Mouse (Mus musculus) megakaryocyte-erythroid progenitor cell, adult 5-6 weeks (primary cell): ENCODE data around the gene Nrxn1. TPM values are rescaled to one million over a fixed set of nuclear protein-coding genes. Genes with fewer than 3 reads are reported as not detected.

Experiments used
- ATAC-seq: replicated peaks from 2 replicates; pipeline ENCODE4 v1.8.0; 2016; ENCODE audit warnings: mild to moderate bottlenecking, inconsistent platforms; ENCODE audit not compliant: severe bottlenecking, poor library complexity, low FRiP score, low TSS enrichment
- total RNA-seq, 2 experiments: library from RNA; stranded (forward) in 1 of 2; stranded (reverse) in 1 of 2; fragments of 200-1000, 215-1000 nt in 1 of 2; fragments of >200 nt in 1 of 2; fragmentation: Nextera tagmentation in 1 of 2; gene quantifications; 2 replicates each; pipeline ENCODE4 v1.2.3; 2014 to 2017

Nrxn1 gene
- 10.1 and 14.5 TPM in 2 replicates for total RNA-seq (2014; fragmentation: Nextera tagmentation)
- total RNA-seq (2017), result 5.9 and 16.0 TPM in 2 replicates

- no peak for ATAC-seq
Observed at GRCm38 (mm10) chr17:91093042-91093080, at the start of gene Nrxn1. Gene Nrxn1, minus strand, starts transcription at chr17:91093071.

GRCm38 (mm10) chr17:91136859-91137258 is 44.0 kb upstream of the Nrxn1 start:
- ATAC-seq, result no peak

GRCm38 (mm10) chr17:91112880-91113628 is 20.2 kb upstream of the Nrxn1 start:
- ATAC-seq, result no peak

GRCm38 (mm10) chr17:91112085-91112484 is 19.2 kb upstream of the Nrxn1 start:
- no peak for ATAC-seq

GRCm38 (mm10) chr17:91093081-91093875 is 407 bp upstream of the Nrxn1 start:
- no peak; the same call in 1 of the 2 replicates for ATAC-seq

GRCm38 (mm10) chr17:91092421-91093041 is 340 bp downstream of the Nrxn1 start:
- ATAC-seq, result peak; percentile 97

GRCm38 (mm10) chr17:91090631-91091030 is 2.2 kb downstream of the Nrxn1 start:
- ATAC-seq, result no peak

GRCm38 (mm10) chr17:91088991-91089390 is 3.9 kb downstream of the Nrxn1 start:
- no peak for ATAC-seq

GRCm38 (mm10) chr17:91088037-91088715 is 4.7 kb downstream of the Nrxn1 start:
- no peak for ATAC-seq

- ATAC-seq, result no peak
Observed at GRCm38 (mm10) chr17:91086412-91086811, 6.5 kb downstream of the Nrxn1 start.

GRCm38 (mm10) chr17:91085416-91085815 is 7.5 kb downstream of the Nrxn1 start:
- ATAC-seq, result no peak

GRCm38 (mm10) chr17:91079096-91079495 is 13.8 kb downstream of the Nrxn1 start:
- no peak for ATAC-seq

- no peak for ATAC-seq
Observed at GRCm38 (mm10) chr17:91074780-91075179, 18.1 kb downstream of the Nrxn1 start.

- ATAC-seq, result no peak
Observed at GRCm38 (mm10) chr17:91033466-91033865, 59.4 kb downstream of the Nrxn1 start.

- ATAC-seq, result no peak
Observed at GRCm38 (mm10) chr17:91025061-91025623, 67.7 kb downstream of the Nrxn1 start.

GRCm38 (mm10) chr17:91007385-91008089 is 85.3 kb downstream of the Nrxn1 start:
- peak; percentile 63 for ATAC-seq

GRCm38 (mm10) chr17:91000389-91000788 is 92.5 kb downstream of the Nrxn1 start:
- ATAC-seq, result no peak

GRCm38 (mm10) chr17:90999667-91000154 is 93.2 kb downstream of the Nrxn1 start:
- ATAC-seq, result no peak

- peak; percentile 41; the same call in 1 of the 2 replicates for ATAC-seq
Observed at GRCm38 (mm10) chr17:90997714-90998113, 95.2 kb downstream of the Nrxn1 start.
